Mouse (Mus musculus) embryo, embryonic 9.5 days (tissue): ENCODE measurements around the gene Ube2c.

ENCODE experiments used
- DNase-seq: peaks from one replicate; pipeline ENCODE4 v3.0.0-alpha.2; 2017; ENCODE audit errors: extremely low spot score

The Ube2c gene

GRCm38 (mm10) chr2:164769258-164770037 lies at the start of gene Ube2c:
Gene Ube2c (plus strand): TSS chr2:164769898.
- DNase-seq: peak; percentile 99

- DNase-seq: no peak
Observed at GRCm38 (mm10) chr2:164723276-164723675, 46.4 kb upstream of the Ube2c start.

- peak; percentile 58 for DNase-seq
Observed at GRCm38 (mm10) chr2:164725895-164726619, 43.6 kb upstream of the Ube2c start.

GRCm38 (mm10) chr2:164731719-164732118 lies 38.0 kb upstream of the Ube2c start:
- no peak for DNase-seq

GRCm38 (mm10) chr2:164733259-164733658 lies 36.4 kb upstream of the Ube2c start:
- DNase-seq: no peak

- DNase-seq: no peak
Observed at GRCm38 (mm10) chr2:164734839-164735238, 34.9 kb upstream of the Ube2c start.

- DNase-seq: no peak
Observed at GRCm38 (mm10) chr2:164735446-164735845, 34.3 kb upstream of the Ube2c start.

GRCm38 (mm10) chr2:164737377-164738090 lies 32.2 kb upstream of the Ube2c start:
- no peak for DNase-seq

GRCm38 (mm10) chr2:164739876-164740275 lies 29.8 kb upstream of the Ube2c start:
- no peak for DNase-seq

GRCm38 (mm10) chr2:164744987-164745386 lies 24.7 kb upstream of the Ube2c start:
- no peak for DNase-seq

GRCm38 (mm10) chr2:164745843-164746479 lies 23.7 kb upstream of the Ube2c start, which contains the start of the genes Wfdc3 and Dnttip1:
Gene Wfdc3 (minus strand): TSS chr2:164745931.
Gene Dnttip1 (plus strand): TSS chr2:164745983.
- DNase-seq: peak; percentile 91

GRCm38 (mm10) chr2:164746693-164747092 lies 23.0 kb upstream of the Ube2c start:
- no peak for DNase-seq

- no peak for DNase-seq
Observed at GRCm38 (mm10) chr2:164748191-164748590, 21.5 kb upstream of the Ube2c start.

GRCm38 (mm10) chr2:164748991-164749390 lies 20.7 kb upstream of the Ube2c start:
- no peak for DNase-seq

GRCm38 (mm10) chr2:164752454-164752853 lies 17.2 kb upstream of the Ube2c start:
- DNase-seq: no peak

- no peak for DNase-seq
Observed at GRCm38 (mm10) chr2:164754105-164754504, 15.6 kb upstream of the Ube2c start.

GRCm38 (mm10) chr2:164754800-164755199 lies 14.9 kb upstream of the Ube2c start:
- DNase-seq: no peak

- no peak for DNase-seq
Observed at GRCm38 (mm10) chr2:164757841-164758240, 11.9 kb upstream of the Ube2c start.

GRCm38 (mm10) chr2:164758692-164759091 lies 11.0 kb upstream of the Ube2c start:
- DNase-seq: no peak

GRCm38 (mm10) chr2:164760059-164760833 lies 9.5 kb upstream of the Ube2c start:
- no peak for DNase-seq

- no peak for DNase-seq
Observed at GRCm38 (mm10) chr2:164761502-164761901, 8.2 kb upstream of the Ube2c start.
